Mouse (Mus musculus) cerebellum, postnatal 14 days (tissue): ENCODE results near the gene Rps6kb2.

Source experiments
- DNase-seq, 2 experiments: peaks; one replicate each; pipeline ENCODE4 v3.0.0; 2021; ENCODE audit warnings: mixed read lengths in 2 of 2

Gene Rps6kb2

DNA sequence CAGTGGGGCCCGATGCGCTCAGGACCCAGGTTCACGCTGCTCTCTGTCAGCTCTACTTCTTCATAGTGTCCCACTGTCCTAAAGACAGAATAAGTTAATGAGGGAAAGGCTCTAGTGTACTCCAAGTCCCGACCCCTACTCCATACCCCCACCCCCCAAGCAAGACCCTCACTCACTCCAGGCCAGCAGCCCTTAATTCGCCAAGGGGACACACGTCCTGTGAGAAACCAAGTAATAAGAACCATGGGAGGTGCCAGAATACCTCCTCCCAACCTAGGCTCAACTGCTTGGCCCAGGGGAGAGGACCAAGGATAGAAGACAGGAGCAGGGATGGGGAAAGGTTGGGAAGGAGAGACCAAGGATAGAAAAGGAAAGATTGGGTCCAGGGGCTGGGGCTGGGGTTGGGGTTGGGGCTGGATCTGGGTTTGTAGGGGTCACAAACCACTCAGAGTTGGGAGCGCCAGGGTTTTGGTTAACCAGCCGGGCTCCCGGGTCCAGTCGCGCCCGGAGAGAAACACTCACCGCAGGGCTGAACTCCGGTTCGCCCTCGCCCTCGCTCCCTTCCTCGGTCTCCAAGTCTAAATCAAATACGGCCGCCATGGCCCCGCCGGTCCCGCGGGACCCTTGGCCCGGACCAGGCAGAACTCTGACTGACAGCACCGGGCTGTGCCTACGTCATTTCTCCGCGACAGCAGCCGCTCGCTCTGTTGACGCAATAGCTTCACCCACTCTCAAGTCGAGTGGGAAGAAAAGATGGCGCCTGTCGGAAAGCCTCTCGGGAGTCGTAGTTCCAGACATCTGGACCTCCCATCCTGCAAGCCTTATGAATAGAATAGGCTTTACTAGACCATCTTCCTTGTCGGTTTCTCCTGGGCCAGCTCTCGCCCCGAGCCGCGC lies at the start of gene Rps6kb2:
Gene Rps6kb2, minus strand, starts transcription at position 709 of the 897 bp plus-strand sequence.
- peak; percentile 97 to 98 for DNase-seq

DNA sequence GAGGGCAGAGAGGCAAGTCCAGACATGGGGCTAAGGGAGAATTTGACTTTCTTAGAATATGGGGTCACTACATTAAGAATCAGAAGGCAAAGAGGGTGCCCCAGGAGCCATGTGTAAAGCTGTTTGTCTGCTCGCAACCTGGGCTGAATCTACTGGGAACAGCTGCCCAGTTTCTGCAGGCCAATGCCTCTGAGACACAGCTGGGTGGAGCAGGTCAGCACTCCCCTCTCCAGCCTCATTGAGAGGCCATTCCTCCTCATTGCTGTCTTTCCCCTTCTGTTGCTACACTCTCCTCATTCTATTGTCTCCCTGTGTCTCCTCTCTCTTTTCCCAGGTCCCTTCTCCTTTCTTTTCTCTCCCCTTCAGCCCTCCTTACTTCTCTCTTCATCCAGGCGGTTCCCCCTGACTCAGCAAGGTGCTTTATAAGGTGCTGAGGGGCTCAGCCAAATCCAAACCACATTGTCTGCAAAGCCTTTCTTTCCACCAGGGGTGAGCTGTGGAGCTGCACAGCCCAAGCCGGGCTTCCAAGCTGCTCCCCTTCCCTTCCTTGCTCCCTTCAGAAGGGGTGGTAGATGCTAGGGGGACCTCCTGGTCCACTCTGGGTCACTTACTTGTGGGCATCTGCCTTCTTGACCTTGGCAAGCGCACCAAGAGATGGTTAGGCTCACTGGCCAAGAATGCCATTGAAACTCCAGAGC lies 48.9 kb upstream of the Rps6kb2 start:
- no peak for DNase-seq

DNA sequence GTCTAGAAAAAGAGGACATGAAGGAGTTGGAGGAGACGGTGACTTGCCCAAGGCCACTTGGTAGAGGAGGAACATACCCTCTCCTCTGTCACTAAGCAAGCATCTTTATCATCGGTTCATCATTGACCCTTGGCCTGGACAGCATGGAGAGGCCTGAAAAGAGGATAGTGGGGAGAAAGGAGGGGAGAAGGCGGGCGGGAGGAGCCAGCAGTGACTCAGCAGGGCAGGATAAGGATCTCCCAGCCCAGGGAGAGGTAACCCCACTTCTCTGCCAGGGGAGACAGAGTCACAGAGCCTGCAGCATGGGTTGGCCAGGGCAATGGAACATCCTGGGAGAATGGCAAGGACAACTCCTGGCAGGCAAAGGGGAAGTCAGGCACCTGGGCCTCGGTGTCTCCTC lies 45.4 kb upstream of the Rps6kb2 start:
- DNase-seq: no peak

DNA sequence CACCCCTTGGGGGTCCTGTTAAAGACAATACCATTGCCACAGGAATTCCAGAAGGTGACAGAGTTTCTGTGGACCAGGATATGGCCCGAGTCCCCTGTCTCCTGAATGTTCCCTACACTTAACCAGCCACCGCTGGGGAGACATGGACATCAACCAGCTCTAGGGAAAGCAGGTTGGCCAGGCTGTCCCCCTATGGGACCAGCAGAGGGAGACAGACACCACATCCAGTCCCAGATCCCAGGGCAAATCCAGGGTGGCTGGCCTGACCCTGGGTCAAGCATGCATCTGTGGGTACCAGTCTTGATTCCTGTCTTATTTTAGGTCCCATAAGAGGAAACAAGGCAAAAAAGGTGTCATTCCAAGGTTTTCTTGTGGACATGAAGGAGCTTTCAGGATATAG lies 43.8 kb upstream of the Rps6kb2 start:
- DNase-seq: peak; percentile 81

DNA sequence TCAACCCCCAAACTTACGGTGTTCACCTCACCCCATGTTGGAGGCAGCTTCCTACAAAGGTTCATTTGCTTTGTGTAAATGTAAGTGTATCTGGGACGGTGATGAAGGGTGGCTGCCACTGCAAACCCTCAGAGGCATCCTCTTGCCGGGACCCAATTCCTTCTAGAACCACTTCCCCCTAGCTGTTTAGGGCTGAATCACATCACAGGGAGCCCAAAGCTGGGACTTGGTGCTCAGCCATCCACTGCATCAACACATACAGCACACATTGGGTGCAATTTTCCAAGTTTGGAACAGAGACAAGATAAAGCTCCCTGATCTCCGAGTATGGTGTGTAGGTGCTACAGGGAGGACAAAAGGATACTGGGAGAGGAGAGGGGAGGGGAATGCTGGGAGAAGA lies 41.7 kb upstream of the Rps6kb2 start:
- DNase-seq: no peak

DNA sequence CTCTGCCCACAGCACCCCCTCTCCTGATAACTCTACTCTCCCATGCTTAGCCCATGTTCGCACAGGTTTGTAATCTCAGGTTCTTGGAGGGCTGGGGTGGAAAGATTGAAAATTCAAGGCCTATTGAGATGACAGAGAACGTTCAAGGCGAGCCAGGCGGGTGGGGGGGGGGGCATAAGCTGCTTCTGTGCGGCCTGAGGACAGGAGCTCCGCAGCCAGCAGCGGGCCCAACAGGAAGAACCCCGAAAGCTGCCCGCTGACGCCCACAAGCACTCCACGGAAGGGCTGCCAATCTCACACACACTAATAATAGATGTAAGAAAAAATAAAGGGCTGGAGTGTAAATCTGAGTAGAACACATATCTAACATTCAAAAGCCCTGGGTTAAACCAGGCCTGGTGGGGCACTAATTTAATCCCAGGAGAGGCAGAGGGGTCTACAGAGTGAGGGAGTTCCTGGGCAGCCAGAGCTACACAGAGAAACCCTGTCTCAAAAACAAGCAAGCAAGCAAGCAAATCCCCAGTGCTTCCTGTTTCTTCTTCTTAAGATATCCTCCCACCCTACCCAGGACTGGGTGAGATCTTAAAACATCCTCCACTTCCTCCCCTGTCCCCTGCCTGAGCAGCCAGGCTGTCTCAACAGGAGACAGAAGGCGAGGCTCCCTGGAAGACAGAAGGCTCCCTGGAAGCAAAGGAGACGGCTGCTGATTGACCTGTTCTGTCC lies 40.6 kb upstream of the Rps6kb2 start:
- no peak for DNase-seq

DNA sequence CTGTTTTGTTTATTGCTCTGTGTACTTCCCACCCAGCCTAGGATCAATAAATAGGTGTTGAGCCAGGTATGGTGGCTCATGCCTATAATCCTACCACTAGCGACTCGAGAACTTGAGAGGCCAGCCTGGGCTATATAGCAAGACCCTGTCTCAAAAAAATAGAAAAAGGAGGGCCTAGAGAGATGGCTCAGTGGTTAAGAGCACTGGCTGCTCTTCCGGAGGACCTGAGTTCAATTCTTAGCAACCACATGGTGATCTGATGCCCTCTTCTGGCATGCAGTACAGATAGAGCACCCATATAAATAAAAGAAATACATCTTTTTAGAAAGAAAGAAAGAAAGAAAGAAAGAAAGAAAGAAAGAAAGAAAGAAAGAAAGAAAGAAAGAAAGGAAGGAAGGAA lies 40.0 kb upstream of the Rps6kb2 start:
- DNase-seq: no peak

DNA sequence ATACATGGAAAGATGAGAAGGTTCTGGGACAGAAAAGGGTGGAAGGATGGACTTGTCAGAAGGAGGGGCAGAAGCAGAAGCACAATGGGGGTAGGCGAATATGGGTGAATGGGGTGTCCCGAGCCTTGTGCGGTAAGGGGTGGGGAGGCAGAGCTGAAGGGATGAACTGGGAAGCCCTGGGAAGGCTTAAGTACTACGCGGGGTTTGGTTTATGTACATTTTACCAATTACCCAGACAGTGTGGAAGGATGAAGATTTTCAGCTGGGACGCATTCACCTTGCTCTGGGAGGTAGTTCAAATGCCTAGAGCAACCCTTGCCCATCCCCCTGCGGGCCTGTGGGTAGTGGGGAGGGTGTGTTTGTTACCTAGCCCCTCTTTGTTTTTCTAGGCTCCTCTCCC lies 39.0 kb upstream of the Rps6kb2 start:
- no peak for DNase-seq

DNA sequence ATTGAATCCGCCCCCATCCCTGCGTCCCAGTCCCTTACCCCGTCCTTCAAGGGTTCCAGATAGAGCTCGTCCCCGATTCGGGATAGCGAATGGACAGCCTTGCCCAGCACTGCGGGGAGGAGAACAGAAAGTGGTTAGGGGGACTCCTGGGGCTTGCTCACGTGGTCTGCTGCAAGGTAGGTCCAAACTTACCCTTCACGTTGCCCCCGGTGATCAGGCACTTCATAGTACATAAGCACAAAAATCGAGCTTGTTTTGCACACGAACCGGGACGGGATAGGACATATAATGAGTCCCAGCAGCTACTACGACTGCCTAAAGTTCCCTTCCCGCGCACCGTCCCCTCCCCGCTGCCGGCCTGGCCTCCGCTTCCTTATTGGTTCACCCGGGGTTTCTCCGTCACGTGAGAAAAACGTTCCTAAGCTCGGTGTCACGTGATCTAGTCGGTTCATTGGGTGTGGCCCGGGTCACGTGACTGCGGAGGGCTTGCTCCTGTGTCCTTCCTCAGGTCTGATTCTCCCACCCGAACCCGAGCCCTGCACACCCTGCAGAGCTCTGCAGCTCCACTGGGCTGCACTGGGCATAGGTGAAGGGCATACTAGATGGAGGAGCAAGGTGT lies 38.2 kb upstream of the Rps6kb2 start, which contains the start of gene Rad9a:
Gene Rad9a, minus strand, starts transcription at position 372 of the 619 bp plus-strand sequence.
- DNase-seq: peak; percentile 97 to 98

DNA sequence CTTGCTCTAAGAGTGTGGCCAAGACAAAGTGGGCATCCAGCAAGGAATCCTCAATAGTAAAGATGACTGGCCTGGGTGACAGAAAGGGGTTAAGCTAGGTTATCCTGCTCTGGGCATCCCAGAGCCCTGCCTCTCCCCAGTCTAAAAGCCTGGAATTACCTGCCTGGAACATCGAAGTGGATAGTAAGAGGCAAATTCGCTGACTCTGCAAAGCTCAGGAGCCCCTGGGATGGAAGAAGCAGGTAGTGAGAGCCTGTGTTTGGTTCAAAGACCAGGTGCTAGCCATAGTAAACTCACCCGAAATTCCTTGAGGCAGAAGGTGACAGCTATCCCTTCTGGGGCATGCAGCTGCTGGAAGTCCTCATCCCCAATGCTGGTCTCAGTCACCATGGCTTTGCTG lies 34.0 kb upstream of the Rps6kb2 start:
- no peak for DNase-seq

DNA sequence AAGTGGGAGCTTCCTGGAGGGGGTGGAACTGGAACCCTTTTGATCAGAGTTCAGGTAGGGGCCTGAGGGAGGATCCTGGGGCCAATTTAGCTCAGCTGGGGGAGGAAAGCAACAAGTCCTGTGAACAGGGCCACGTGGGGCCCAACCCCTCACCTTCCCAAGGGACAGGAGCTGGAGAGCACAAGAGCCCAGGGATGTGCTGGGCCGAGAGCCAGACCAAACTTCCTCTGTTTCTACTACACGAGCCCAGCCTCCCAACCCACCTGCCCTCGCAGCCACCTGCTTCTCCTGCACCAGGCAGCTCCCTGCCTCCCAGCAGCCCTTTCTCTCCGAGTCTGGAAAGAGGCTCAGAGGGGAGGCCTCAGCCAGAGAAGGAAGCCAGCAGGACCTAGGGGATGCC lies 33.4 kb upstream of the Rps6kb2 start:
- no peak for DNase-seq

DNA sequence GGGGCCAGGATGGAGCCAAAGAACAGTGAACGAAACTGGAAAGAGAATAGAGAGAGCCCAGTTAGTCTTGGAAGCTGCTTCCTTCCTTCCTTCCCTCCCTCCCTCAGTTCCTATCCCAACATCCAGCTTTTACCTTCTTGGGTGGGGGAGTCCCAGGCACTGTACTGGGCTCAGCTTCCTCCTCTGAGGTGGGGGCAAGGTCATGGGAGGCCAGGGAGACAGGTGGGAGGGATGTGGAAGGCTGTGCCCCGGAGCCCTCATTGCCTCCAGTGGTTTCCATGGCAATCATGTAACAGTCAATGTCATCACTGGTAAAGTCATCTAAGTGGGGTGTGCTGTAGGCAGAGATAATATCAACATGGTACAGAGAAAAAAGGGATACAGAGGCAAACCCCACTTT lies 32.9 kb upstream of the Rps6kb2 start:
- DNase-seq: no peak

DNA sequence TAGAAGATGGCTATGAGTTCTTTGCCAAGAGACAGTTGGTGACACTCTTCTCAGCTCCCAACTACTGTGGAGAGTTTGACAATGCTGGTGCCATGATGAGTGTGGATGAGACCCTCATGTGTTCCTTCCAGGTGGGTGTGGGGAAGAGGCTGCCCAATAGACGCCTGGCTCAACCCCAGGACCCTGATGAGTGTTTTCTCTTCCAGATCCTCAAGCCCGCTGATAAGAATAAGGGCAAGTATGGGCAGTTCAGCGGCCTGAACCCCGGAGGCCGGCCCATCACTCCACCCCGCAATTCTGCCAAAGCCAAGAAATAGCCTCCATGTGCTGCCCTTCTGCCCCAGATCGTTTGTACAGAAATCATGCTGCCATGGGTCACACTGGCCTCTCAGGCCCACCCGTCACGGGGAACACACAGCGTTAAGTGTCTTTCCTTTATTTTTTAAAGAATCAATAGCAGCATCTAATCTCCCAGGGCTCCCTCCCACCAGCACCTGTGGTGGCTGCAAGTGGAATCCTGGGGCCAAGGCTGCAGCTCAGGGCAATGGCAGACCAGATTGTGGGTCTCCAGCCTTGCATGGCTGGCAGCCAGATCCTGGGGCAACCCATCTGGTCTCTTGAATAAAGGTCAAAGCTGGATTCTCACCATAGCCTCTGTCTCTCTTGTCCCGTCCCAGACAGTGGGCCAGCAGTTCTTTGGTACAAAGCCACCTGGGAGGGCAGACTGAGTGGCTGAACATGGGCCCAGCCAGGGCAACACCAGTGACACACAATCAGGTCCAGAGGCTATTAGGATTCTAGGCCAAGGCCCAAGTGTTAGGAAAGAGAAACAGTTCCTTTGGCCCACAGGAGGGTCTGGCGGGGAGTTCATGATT lies 31.9 kb upstream of the Rps6kb2 start:
- peak; percentile 96 to 98 for DNase-seq

DNA sequence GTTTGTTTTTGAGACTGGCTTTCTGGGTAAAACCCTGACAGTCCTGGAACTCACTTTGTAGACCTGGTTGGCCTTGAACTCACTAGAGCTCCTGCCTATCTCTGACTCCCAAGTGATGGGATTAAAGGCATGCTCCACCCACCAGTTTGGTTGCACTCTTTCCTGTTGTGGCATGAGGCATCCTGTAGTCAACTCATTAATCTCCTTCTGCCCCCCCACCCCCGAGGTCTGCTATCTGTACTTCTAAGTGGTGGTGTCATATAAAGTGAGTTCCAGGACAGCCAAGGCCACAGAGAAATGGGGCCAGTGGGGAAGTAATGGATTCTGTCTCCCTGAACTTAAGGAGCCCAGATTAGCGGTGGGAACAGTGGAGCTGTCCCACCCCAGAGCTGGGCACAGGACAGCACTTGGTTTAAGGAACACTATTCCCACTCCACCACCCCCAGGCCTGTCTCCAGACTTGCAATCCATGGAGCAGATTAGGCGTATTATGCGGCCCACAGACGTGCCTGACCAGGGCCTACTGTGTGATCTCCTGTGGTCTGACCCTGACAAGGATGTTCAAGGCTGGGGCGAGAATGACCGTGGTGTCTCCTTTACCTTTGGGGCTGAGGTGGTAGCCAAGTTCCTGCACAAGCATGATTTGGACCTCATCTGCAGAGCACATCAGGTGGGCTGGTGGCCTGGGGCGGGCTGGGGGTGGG lies 31.0 kb upstream of the Rps6kb2 start:
- no peak for DNase-seq

DNA sequence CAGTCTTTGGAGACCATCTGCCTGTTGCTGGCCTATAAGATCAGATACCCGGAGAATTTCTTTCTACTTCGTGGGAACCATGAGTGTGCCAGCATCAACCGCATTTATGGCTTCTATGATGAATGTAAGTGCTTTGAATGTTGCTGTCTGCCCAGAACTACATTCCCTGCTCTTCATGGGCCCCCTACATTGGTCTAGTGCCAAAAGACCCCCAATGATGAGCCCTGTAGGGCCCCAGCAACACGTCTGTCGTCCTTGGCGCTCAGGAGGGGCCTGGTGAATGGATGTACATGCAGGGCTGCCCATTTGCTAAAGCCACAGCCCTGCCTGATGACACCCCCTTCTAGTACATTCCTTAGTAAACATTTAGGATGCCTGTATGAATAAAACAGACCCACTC lies 30.0 kb upstream of the Rps6kb2 start:
- DNase-seq: no peak

DNA sequence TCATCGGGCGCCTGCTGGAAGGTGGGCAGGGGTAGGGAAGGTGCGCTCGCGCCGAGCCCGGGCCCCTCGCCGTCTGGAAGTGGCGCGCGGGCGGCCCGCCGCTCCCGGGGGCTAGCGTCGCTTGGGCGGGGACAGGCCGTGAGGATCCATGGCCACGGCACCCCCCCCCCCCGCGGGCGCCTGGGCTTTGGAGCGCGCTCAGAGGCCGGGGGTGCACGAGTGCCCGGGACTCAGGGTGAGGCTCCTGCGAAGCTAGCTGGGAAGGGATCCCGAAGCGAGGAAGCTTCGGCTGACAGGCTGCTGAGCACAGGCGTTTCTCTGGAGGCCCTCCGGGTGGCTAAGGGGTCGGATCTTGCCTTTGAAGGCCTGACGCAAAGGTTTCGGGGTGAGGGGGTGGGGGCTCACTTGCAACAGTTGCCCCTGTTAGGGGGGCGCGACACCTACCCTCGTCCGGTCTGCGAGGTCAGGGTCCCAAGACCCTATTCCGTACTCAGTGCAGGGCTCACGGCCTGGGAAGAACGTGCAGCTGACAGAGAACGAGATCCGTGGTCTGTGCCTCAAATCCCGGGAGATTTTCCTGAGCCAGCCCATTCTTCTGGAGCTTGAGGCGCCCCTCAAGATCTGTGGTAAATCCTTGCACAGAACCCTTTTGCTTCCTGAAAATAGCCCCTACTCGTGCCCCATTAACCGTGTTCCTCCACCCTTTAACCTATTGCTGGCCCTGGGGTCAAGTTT lies 29.3 kb upstream of the Rps6kb2 start:
- DNase-seq: no peak

DNA sequence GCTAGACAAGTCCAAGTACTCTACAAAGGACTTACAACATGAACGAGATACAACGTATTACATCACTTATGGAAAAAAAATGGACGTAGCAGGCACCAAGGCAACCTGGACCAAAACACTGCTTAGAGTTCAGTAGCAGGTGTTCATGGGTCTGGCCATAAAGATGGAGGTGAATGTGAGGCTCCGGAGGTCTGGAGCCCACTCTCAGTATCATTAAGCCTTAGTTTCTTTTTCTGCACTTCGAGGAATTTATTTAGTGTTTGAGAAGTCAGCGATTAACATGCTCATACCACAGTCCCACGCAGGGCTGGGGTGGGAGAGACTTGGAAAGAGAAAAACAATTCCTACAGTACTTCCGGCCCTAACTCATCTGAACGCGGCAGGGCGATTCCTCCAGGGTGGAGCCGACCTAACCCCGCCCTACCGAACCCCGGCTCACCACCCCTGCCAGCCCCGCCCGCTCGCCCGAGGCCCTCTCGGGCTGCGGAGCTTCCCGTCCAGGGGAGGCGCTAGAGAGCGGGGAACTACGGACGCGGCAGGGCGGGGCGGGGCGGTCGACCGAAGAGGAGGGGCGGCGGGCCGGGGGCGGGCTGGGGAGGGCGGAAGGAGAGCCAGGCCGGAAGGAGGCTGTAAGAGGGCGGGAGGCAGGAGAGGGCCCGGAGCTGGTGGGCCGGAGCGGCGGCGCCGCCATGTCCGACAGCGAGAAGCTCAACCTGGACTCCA lies 28.5 kb upstream of the Rps6kb2 start, which contains the start of gene Ppp1ca:
Gene Ppp1ca, plus strand, starts transcription at position 538 of the 723 bp plus-strand sequence.
- DNase-seq: peak; percentile 98 to 99

DNA sequence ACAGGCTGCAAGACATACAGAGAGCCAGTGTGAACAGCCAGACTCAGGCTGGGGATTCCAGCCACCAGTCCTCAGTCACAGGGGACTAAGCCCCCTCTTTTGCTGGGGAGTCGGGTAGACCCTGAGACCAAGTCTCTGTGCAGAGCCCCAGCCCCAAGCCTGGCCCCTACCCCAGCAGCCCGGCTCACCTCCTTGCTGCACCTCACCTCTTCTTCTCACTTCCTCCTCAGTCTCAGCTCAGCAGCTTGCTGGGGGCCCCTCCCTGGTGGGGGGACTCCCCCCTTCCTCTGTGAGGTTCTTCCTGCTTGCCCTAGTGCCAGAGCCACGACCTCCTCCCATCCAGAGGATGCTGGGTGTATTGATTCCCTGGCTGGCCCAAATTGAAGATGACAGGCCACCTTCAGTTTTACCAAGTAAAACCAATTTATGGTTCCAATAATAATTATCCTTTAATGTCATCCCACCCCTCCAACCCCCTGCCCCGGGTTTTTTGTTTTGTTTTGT lies 27.7 kb upstream of the Rps6kb2 start, which contains the start of gene Tbc1d10c:
Gene Tbc1d10c, minus strand, starts transcription at position 454 of the 504 bp plus-strand sequence.
- DNase-seq: no peak

DNA sequence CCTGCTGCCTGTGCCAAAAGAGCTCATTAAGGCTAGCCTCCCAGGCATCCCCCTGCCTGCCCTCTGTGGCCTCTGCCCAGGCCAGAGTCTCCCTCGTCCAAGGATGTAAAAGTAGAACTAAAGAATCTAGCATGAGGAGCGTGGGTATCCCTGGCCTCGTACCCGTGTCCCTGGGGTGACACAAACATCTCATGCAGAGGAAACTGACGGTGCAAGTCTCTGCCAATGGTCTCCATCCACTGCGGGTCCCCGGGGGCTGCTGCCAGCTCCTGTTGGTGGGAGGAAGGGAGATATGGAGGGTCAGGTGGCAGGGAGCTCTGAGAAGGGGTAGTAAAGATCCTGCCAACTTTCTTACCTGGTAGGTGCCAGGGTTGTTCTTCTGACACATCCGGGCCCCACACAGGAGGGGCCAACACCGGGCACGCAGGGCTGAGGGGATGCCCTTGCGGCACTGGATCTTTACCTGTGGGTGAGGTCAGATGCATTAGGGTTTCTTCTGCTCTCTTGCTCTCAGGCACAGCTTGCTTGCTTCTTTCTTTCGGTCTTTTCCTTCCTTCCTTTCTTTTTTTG lies 26.0 kb upstream of the Rps6kb2 start:
- DNase-seq: no peak
